Mouse (Mus musculus) embryo, embryonic 11 days (tissue): ENCODE measurements around the gene Mcfd2.

Experiments
- DNase-seq: peaks from one replicate; pipeline ENCODE4 v3.0.0-alpha.2; 2015

Gene Mcfd2

GRCm38 (mm10) chr17:87287197-87287777 lies 21.6 kb upstream of the Mcfd2 start:
- no peak for DNase-seq

GRCm38 (mm10) chr17:87286481-87287143 lies 20.9 kb upstream of the Mcfd2 start:
- DNase-seq = no peak

- DNase-seq = no peak
Observed at GRCm38 (mm10) chr17:87285731-87286465, 20.2 kb upstream of the Mcfd2 start.

- no peak for DNase-seq
Observed at GRCm38 (mm10) chr17:87284482-87285040, 18.8 kb upstream of the Mcfd2 start.

GRCm38 (mm10) chr17:87283755-87284481 lies 18.2 kb upstream of the Mcfd2 start:
- DNase-seq = peak; percentile 34

GRCm38 (mm10) chr17:87283055-87283754 lies 17.5 kb upstream of the Mcfd2 start:
- DNase-seq = peak; percentile 63

- peak; percentile 97 for DNase-seq
Observed at GRCm38 (mm10) chr17:87282706-87283053, 16.9 kb upstream of the Mcfd2 start, which contains the start of gene Ttc7. Ttc7 (plus strand) TSS chr17:87282886.

- DNase-seq = peak; percentile 93
Observed at GRCm38 (mm10) chr17:87282007-87282705, 16.4 kb upstream of the Mcfd2 start.

GRCm38 (mm10) chr17:87275363-87276341 lies 9.9 kb upstream of the Mcfd2 start:
- DNase-seq = no peak

GRCm38 (mm10) chr17:87269454-87269853 lies 3.7 kb upstream of the Mcfd2 start:
- DNase-seq = no peak

GRCm38 (mm10) chr17:87264927-87265791 lies 576 bp downstream of the Mcfd2 start:
- no peak for DNase-seq

- DNase-seq = no peak
Observed at GRCm38 (mm10) chr17:87264054-87264830, 1.5 kb downstream of the Mcfd2 start.

- DNase-seq = no peak
Observed at GRCm38 (mm10) chr17:87263401-87263800, 2.3 kb downstream of the Mcfd2 start.

- DNase-seq = no peak
Observed at GRCm38 (mm10) chr17:87255672-87256071, 10.1 kb downstream of the Mcfd2 start.

- no peak for DNase-seq
Observed at GRCm38 (mm10) chr17:87254384-87254783, 11.4 kb downstream of the Mcfd2 start.

- no peak for DNase-seq
Observed at GRCm38 (mm10) chr17:87246103-87246502, 19.6 kb downstream of the Mcfd2 start.

GRCm38 (mm10) chr17:87237826-87238225 lies 27.9 kb downstream of the Mcfd2 start:
- DNase-seq = peak; percentile 51
